Mouse (Mus musculus): ENCODE data around the gene Epc2. TPM values are rescaled to one million over a fixed set of nuclear protein-coding genes. Genes with fewer than 3 reads are reported as not detected.

Epc2 gene
- polyA plus RNA-seq, 1 experiment from 2014 or later = 2.1 TPM

Other genes starting within 250 kb of the Epc2 start
- 0.20 and 0.21 TPM in 2 replicates for gene Kif5c, start 167.8 kb downstream of the Epc2 start, polyA plus RNA-seq (2015; fragmentation: Nextera tagmentation; extraction: Ambion mirVana)